Mouse (Mus musculus) right cerebral cortex, adult 2 months (tissue): ENCODE data around the gene Osbpl8.

ENCODE experiments used
- DNase-seq, 2 experiments: peaks; one replicate each; pipeline ENCODE4 v3.0.0; 2021 to 2022; ENCODE audit warnings: low spot score in 2 of 2

Osbpl8 gene

DNA sequence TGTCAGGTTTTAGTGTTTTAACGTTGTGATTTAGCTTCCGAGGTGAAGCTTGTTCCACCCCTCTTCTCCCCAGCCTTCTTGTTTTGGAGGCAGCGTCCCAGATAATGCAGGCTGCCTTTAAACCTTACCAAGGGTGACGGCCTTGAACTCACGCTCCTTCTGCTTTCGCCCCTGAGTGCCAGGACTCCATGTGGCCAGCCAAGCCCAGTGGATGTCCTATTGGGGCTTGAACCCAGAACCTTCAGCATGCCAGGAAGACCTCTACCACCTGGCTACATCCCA lies 70.7 kb downstream of the Osbpl8 start:
- no peak for DNase-seq

DNA sequence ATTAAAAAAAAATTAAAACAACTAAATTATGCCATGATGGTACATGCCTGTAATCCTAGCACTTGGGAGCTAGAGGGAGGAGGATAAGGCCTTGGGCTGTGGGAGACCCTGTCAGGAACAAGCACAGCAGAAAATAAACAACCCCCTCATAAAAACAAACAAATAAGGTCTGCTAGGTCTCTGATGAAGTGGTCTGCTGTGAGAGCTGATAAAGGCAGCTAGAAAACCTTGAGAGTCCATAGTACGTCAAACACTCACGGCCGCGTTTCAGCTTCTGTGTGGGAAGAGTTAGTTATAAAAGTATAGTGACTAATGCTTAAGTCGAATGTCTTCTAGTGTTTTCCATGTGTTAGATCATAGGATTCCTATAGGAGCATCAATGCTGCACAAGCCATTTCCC lies 72.9 kb downstream of the Osbpl8 start:
- DNase-seq, result no peak

DNA sequence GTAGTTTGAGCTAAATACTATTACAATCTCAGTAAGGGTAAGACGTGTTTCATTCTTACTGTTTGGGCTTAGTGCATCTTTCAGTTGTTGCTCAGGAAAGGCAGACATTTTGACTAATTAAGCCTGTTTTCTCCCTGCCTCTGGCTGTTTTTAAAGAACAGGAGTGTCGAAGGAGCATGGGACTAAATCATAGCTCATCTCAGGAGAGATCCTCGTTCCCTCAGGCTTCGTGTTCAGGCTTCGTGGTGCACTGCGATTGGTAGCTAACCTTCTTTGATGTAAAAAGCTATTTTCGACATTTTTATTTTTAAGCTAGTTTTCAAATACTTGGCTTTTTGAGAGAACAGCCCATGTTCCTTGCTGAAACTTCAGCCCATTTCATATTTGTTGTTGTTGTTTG lies 78.1 kb downstream of the Osbpl8 start:
- no peak for DNase-seq

DNA sequence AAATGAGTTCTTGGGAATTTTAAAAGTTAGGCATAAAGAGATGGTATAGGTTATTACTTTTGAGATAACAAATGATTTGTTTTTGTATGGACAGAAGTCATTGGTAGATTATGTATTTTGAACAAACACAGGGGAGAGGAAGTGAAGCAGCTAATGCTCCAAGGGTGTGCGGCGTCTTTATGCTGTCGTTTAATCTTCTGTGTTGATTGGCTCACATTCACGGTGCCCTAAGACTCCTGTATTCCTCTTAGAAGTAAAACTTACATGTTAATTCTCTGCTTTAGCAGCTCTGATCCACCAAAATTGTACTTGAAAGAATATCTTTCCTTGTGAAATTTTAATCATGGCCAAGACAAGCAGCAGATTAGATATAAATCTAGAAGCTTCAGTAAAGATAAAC lies 83.1 kb downstream of the Osbpl8 start:
- DNase-seq, result no peak

DNA sequence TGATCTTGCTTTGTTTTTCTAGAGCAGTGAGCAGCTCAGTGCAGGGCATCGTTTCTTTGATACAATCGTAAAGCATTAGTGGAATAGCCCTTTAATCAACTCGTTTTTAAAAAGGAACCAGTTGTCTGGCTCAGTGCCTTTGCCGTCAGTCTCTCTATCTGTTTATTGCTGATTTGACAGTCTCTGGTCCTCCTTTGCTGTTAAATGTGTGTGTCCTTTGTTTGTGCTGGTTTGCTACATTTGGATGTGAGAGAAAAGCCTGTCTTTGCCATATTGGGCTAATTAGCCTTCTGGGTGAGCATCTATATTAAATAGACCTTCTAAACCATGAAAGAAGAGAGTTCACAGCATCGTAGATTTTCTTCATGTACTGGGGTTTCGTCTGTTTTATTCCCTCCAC lies 83.6 kb downstream of the Osbpl8 start:
- DNase-seq, result no peak

DNA sequence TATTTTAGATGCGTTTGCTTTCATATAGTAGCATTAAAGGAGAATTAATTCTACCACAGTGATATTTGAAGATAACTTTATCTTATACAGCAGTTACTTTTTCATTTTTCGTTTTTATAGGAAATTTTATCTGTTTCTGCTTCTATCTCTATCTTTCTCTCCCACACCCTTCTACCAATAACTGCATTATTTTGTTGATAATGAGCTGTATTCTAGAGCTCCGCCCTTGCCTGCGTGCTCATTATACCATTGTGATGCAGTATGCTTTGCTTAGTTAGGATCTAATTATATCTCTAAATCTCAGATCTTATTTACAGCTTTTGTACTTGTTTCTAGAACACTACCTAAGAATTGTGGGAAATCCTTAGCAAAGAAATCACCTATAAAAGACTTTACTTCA lies 85.6 kb downstream of the Osbpl8 start:
- DNase-seq, result no peak

DNA sequence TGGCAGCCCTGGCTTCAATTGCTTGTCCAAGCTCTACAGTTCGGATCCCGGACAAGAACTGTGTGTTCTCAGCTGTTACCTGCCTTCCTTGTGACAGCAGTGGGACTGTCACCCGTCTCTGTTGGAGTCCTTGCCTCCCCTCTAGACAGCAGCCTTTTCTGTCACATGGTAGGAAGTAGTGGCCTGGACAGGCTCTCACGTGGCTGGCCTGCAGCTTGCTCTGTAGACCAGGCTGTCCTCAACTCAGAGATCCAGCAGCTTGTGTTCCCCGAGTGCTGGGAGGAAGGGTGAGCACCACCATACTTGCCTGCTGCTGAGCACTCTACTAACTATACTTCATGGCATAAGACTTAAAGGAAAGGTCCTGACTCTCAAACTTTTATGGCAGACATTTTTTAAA lies 87.1 kb downstream of the Osbpl8 start:
- no peak for DNase-seq

DNA sequence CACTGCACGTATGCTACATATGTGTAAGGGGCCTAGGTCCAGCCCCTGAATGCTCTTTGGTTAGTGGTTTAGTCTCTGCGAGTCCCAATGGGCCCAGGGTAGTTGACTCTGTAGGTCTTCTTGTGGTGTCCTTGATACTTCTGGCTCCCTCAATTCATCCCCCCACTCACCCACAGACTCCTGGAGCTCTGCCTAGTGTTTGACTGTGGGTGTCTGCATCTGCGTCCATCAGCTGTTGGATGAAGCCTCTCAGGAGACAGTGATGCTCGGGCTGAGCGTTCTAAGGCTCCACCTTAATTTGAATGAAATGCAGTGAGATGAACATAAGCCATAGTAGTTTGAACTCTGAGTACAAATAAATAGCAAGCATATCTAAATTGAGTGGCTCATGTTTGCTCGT lies 90.7 kb downstream of the Osbpl8 start:
- peak; percentile 60 to 69 for DNase-seq

DNA sequence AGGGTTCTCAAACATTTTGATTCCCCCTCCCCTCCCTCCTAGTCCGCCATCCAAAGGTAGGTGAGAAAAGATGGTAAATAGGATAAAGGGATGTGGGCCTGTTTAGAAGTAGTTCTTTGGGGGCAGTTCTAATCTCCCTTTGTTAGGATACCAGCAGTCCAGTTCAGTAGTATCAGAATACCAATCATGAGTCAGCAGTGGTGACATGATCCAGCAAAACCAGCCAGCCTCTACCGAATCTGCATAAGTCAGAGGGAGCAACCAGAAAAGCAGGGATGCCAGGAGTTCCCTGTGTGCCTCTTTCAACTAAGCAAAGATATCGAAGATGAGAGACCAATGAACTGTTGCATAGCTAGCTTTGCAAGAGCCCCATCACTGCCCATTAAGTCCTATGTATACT lies 91.6 kb downstream of the Osbpl8 start:
- no peak for DNase-seq

DNA sequence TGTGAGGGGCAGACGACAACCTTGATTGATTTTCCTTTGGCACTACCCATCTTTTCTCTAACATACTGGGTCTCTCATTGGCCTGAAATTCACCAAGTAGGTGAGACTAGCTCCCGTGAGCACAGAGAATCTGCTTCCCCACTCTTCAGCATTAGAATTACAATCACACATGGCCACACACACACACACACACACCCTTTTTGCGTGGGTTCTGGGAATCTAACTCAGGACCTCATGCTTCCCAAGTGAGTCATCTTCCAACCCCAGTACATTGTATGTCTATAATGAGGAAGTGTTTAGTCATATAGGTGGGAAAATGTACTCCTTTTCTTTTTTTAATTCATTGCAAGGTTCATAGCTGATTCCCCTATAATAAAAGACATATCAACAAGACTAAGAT lies 92.8 kb downstream of the Osbpl8 start:
- DNase-seq, result peak; percentile 73 to 74

DNA sequence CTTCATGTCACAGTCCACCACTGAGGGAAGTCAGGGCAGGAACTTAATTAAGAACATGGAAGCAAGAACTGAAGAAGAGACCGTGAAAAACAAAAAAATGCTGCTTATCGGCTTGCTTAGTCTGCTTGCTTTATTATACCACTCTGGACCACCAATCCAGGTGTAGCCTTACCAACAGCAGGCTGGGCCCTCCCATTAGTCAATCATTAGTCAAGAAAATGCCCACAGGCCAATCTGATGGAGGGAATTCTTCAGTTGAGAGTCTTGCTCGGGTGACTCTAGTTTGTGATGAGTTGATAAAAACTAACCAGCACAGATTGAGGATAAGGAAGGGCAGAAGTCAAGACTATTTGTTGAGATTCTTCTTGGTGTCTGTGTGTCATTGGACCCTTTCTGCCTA lies 93.7 kb downstream of the Osbpl8 start:
- DNase-seq, result no peak

DNA sequence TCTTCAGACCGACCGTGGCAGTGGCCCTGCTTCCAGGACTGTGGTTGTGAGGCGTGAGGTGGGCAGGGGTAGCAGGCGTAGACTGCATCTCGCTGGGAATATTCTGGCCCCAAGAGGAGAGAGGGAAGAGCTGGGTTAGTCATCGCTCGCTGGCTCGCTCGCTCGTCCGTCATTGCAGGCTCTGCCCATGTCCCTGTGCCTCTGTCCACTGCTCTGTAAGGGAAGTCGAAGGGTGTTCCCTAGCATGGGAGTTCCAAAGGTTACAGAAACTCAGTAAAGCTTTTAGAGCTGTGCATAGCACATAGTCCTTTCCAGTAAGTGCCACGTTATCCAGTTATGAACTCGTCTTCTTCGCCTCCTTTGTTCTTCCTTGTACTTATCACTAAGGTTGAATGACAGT lies 107.1 kb downstream of the Osbpl8 start:
- no peak for DNase-seq

GRCm38 (mm10) chr10:111272905-111273304 lies 108.4 kb downstream of the Osbpl8 start:
- DNase-seq, result no peak

DNA sequence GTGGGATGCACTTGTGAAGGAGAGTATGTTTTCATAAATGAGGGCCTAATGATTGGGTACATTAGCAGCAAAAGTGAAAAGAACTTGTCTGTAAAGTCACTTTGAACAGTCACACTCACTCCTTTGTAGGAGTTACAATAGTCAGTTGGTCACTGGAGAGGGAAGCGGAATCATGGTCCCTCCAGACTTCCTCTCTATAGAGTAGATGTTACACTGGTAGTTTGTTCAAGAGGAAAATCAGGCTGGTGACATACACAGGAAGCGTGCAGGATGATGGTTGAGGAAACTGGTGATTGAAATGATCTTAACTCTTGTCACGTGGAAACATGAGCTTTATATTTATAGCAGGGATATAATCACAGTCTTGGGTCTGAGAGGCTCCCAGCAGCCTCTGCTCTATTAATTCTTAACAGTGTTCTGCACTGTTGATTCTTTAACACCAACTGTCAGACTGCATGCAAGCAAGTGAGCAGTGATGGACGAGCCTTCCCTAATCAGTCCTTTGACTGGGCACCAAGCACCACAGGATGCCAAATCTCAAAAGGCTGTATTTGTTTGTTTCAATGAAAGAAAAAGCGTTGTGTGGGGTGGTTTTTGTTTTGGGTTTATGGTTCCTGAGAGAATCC lies 109.0 kb downstream of the Osbpl8 start:
- no peak for DNase-seq

GRCm38 (mm10) chr10:111275822-111276221 lies 111.3 kb downstream of the Osbpl8 start:
- DNase-seq, result no peak

GRCm38 (mm10) chr10:111297631-111298030 lies 133.1 kb downstream of the Osbpl8 start:
- no peak for DNase-seq

GRCm38 (mm10) chr10:111298140-111299098 lies 133.9 kb downstream of the Osbpl8 start, which contains the start of gene Bbs10:
TSS of gene Bbs10 (plus strand) at chr10:111298679.
- DNase-seq, result peak; percentile 92 to 95

GRCm38 (mm10) chr10:111299591-111299990 lies 135.0 kb downstream of the Osbpl8 start:
- peak in 1 of 2 experiments; percentile 49 for DNase-seq

DNA sequence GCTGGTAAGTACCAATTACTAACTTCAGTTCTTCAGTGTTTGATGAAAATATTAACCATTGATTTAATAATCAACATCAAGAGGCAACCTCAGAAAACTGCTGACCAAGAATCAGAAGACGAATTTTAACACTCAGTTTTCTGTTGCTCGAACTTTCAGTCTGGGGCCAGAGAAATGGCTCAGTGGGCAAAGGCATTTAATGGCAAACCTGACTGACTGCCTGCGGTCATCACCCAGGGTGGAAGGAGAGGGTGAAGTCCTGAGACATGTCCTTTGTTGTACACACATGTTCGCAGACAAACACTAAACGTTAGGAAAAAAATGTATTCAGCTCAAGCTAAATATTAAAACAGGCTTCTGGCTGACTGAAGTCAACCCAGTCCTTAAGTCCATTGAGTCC lies 136.5 kb downstream of the Osbpl8 start:
- no peak for DNase-seq

GRCm38 (mm10) chr10:111302486-111302885 lies 137.9 kb downstream of the Osbpl8 start:
- DNase-seq, result no peak

DNA sequence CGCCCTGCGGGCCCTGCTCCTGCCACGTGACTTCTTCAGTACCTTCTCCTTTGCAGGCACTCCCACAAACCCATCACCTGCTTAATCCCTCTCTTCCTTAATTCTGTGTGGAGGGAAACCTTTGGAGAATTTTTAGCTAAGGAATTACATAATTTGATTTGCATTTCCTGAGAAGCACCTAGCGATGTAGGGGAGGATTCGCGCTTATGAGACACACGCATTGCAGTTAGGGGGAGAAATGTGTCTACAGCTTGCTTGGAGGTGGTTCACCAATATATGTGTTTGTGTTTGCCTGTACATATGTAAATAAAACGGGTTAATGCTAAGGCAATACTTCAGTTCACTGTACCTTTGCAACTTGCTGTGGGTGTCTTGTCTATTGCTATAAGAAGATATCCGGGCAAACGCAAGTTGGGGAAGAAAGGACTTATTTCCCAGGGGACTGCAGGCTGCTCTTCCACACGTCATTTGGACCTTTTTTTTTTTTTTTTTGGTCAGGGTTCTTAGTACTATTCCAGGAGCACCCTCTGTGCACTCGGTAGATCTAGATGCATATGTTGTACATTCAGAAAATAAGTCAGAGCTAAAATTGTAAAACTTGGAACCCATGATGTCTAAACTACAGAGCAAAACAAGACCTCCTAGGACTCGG lies 144.4 kb downstream of the Osbpl8 start:
- DNase-seq, result peak in 1 of 2 experiments; percentile 31

DNA sequence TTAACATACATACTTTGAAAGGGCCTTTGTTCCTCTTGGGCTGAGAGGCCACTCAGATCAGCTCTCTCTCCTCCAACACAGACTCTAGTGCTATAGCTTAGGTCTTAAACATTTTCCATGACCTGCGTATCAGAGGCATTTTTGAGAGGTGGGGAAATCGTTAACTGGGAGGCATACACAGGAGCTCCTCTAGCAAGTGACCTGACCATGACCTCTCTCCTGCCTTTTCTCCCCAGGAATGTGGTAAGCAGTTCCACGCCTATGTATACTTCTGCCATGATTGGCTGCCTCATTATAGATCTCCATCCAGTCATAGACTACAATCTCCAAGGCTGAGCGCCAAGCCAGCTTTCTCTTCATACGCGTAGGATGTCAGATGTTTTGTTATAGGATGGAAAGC lies 148.7 kb downstream of the Osbpl8 start:
- DNase-seq, result no peak
